In genomic region chr7:28817524-28817923, GRCm38 (mm10) we compare ENCODE assay signal across 13 mouse cellular contexts. TPM values are rescaled to one million over a fixed set of nuclear protein-coding genes. Genes with fewer than 3 reads are reported as not detected.
DNase-seq lines count a peak whose midpoint lies in the region; ATAC-seq lines count a peak whose summit lies in the region.
"Had no signal": no experiment of that assay in that cellular context is flagged by ENCODE, and none has a peak within 500 bp of the region (broad histone marks: within the 10 kb centered on the region; RNA-seq: fewer than 3 reads in every experiment).

No protein-coding gene starts in this region.

- no peaks in the 10 kb centered on the region for H3K27me3 ChIP-seq in heart, embryonic 14.5 days (ENCODE audit: control insufficient read depth, insufficient read depth, low read length)
- no peaks in the 10 kb centered on the region for H3K27me3 ChIP-seq in midbrain, embryonic 10.5 days (ENCODE audit: low read depth, poor library complexity, severe bottlenecking)
- H3K27me3 ChIP-seq in midbrain, embryonic 14.5 days (ENCODE audit: control insufficient read depth, insufficient read depth, low read length): no peaks in the 10 kb centered on the region
- H3K27me3 ChIP-seq in intestine, embryonic 15.5 days (replicated peaks): no peaks in the 10 kb centered on the region

- peaks cover 100% of the 10 kb centered on the region for H3K36me3 ChIP-seq in heart, embryonic 14.5 days (ENCODE audit: control insufficient read depth, insufficient read depth, low read length)
- H3K36me3 ChIP-seq in midbrain, embryonic 10.5 days: peaks cover 99% of the 10 kb centered on the region
- H3K36me3 ChIP-seq in midbrain, embryonic 14.5 days (ENCODE audit: control insufficient read depth, insufficient read depth, low read length): peaks cover 96% of the 10 kb centered on the region
- H3K36me3 ChIP-seq in intestine, embryonic 15.5 days: peaks cover 74% of the 10 kb centered on the region

- 49% methylated on average over 6 of the region's 6 CpGs for WGBS in heart, embryonic 14.5 days
- 77% methylated on average over 6 of the region's 6 CpGs for WGBS in midbrain, embryonic 10.5 days
- WGBS in midbrain, embryonic 14.5 days: 75% methylated on average over 6 of the region's 6 CpGs
- 63% methylated on average over 6 of the region's 6 CpGs for WGBS in intestine, embryonic 15.5 days

- no peak overlapping the region for H3K27ac ChIP-seq in heart, embryonic 14.5 days (replicated peaks in 1 of 2; ENCODE audit: control insufficient read depth in 1 of 2, insufficient read depth in 1 of 2, low read depth in 2 of 2, low read length in 2 of 2)
- H3K27ac ChIP-seq in midbrain, embryonic 10.5 days (replicated peaks): no peak overlapping the region
- no peak overlapping the region for H3K27ac ChIP-seq in midbrain, embryonic 14.5 days (replicated peaks; ENCODE audit: low read depth, low read length)
- H3K27ac ChIP-seq in intestine, embryonic 15.5 days: no peak overlapping the region

- no peak overlapping the region for H3K4me2 ChIP-seq in heart, embryonic 14.5 days (ENCODE audit: low read length)
- no peak overlapping the region for H3K4me2 ChIP-seq in midbrain, embryonic 14.5 days (ENCODE audit: low read length)
- H3K4me2 ChIP-seq in intestine, embryonic 15.5 days (replicated peaks): 0 out of 2 replicates have a peak overlapping the region, but pooled peaks have one; percentile 1
- H3K4me2 ChIP-seq: heart, embryonic 11.5 days had no signal

- H3K4me1 ChIP-seq in heart, embryonic 14.5 days (ENCODE audit: control insufficient read depth in 2 of 2, insufficient read depth in 2 of 2, low read length in 2 of 2): peaks cover 17 to 85% of the 10 kb centered on the region in 2 experiments
- peaks cover 92% of the 10 kb centered on the region for H3K4me1 ChIP-seq in midbrain, embryonic 10.5 days
- H3K4me1 ChIP-seq in midbrain, embryonic 14.5 days (ENCODE audit: control insufficient read depth, insufficient read depth, low read length): peaks cover 8% of the 10 kb centered on the region; the same call in 1 of the 2 replicates
- peaks cover 76% of the 10 kb centered on the region for H3K4me1 ChIP-seq in intestine, embryonic 15.5 days (replicated peaks)

- no peaks in the 10 kb centered on the region for H3K9me3 ChIP-seq in heart, embryonic 14.5 days (ENCODE audit: control insufficient read depth, low read length)
- no peaks in the 10 kb centered on the region for H3K9me3 ChIP-seq in midbrain, embryonic 10.5 days (replicated peaks)
- H3K9me3 ChIP-seq in midbrain, embryonic 14.5 days (ENCODE audit: control insufficient read depth, low read length): no peaks in the 10 kb centered on the region
- no peaks in the 10 kb centered on the region for H3K9me3 ChIP-seq in intestine, embryonic 15.5 days

- H3K4me3 ChIP-seq in heart, embryonic 14.5 days (ENCODE audit: control insufficient read depth in 1 of 2, insufficient read depth in 1 of 2, low read depth in 1 of 2, low read length in 2 of 2): no peak overlapping the region
- 0 out of 2 replicates have a peak overlapping the region, but pooled peaks have one; percentile 9 for H3K4me3 ChIP-seq in midbrain, embryonic 10.5 days
- H3K4me3 ChIP-seq in midbrain, embryonic 14.5 days (replicated peaks; ENCODE audit: low read depth, low read length): no peak overlapping the region
- no peak overlapping the region for H3K4me3 ChIP-seq in intestine, embryonic 15.5 days (replicated peaks)

- no peak for ATAC-seq in heart, embryonic 14.5 days (ENCODE audit: insufficient number of reproducible peaks, insufficient read depth, low FRiP score, low read depth)
- no peak for ATAC-seq in midbrain, embryonic 14.5 days (ENCODE audit: low FRiP score, low TSS enrichment)
- ATAC-seq in intestine, embryonic 15.5 days: no peak

- peak overlapping the region; percentile 9 for H3K9ac ChIP-seq in heart, embryonic 14.5 days (ENCODE audit: low read length)
- no peak overlapping the region; the same call in 1 of the 2 replicates for H3K9ac ChIP-seq in midbrain, embryonic 14.5 days (replicated peaks; ENCODE audit: low read length)
- H3K9ac ChIP-seq in intestine, embryonic 15.5 days: no peak overlapping the region

- no peak for DNase-seq in heart, adult 11 months
- DNase-seq in midbrain, embryonic 10.5 days (ENCODE audit: low spot score): no peak
- no peak for DNase-seq in midbrain, embryonic 14.5 days
- DNase-seq in R1 (ENCODE audit: low read depth, low spot score): peak; percentile 15
- no peak for DNase-seq in frontal cortex, postnatal 14 days (ENCODE audit: low spot score in 2 of 2)
- DNase-seq: gastrocnemius, postnatal 10 days; kidney, postnatal 36 days; layer of hippocampus, postnatal 36 days; lung, adult 18-20 months; thymus, postnatal 25 days had no signal

RNA-seq across cellular contexts. Expression of gene Ech1, which starts 7.5 kb away (rescaled TPM):
- 252 and 254 TPM in 2 replicates for polyA plus RNA-seq in heart, embryonic 14.5 days (2014; fragmentation: Nextera tagmentation; extraction: Ambion mirVana)
- 85.1 and 94.5 TPM in 2 replicates for polyA plus RNA-seq in midbrain, embryonic 10.5 days (2016; fragmentation: Nextera tagmentation; extraction: Ambion mirVana)
- polyA plus RNA-seq in midbrain, embryonic 14.5 days (2014; fragmentation: Nextera tagmentation; extraction: Ambion mirVana): 62.4 and 78.1 TPM in 2 replicates
- 234 and 260 TPM in 2 replicates for polyA plus RNA-seq in intestine, embryonic 15.5 days (2015; fragmentation: Nextera tagmentation; extraction: Ambion mirVana)

RNA-seq across cellular contexts. Expression of gene Hnrnpl, which starts 9.2 kb away (rescaled TPM):
- 151 and 155 TPM in 2 replicates for polyA plus RNA-seq in heart, embryonic 14.5 days (2014; fragmentation: Nextera tagmentation; extraction: Ambion mirVana)
- polyA plus RNA-seq in midbrain, embryonic 10.5 days (2016; fragmentation: Nextera tagmentation; extraction: Ambion mirVana): 279 and 293 TPM in 2 replicates
- 168 and 170 TPM in 2 replicates for polyA plus RNA-seq in midbrain, embryonic 14.5 days (2014; fragmentation: Nextera tagmentation; extraction: Ambion mirVana)
- 210 and 237 TPM in 2 replicates for polyA plus RNA-seq in intestine, embryonic 15.5 days (2015; fragmentation: Nextera tagmentation; extraction: Ambion mirVana)

RNA-seq across cellular contexts. Expression of gene Lgals4, which starts 16.1 kb away (rescaled TPM):
- polyA plus RNA-seq in heart, embryonic 14.5 days (2014; fragmentation: Nextera tagmentation; extraction: Ambion mirVana): 4.7 and 4.8 TPM in 2 replicates
- polyA plus RNA-seq in midbrain, embryonic 10.5 days (2016; fragmentation: Nextera tagmentation; extraction: Ambion mirVana): 3.1 and 3.7 TPM in 2 replicates
- 1.7 and 3.3 TPM in 2 replicates for polyA plus RNA-seq in midbrain, embryonic 14.5 days (2014; fragmentation: Nextera tagmentation; extraction: Ambion mirVana)
- polyA plus RNA-seq in intestine, embryonic 15.5 days (2015; fragmentation: Nextera tagmentation; extraction: Ambion mirVana): 1,462 and 1,582 TPM in 2 replicates

RNA-seq across cellular contexts. Expression of gene Rinl, which starts 28.8 kb away (rescaled TPM):
- polyA plus RNA-seq in heart, embryonic 14.5 days (2014; fragmentation: Nextera tagmentation; extraction: Ambion mirVana): 2.1 and 3.7 TPM in 2 replicates
- polyA plus RNA-seq in midbrain, embryonic 10.5 days (2016; fragmentation: Nextera tagmentation; extraction: Ambion mirVana): 3.5 and 4.0 TPM in 2 replicates
- polyA plus RNA-seq in midbrain, embryonic 14.5 days (2014; fragmentation: Nextera tagmentation; extraction: Ambion mirVana): 1.1 and 2.4 TPM in 2 replicates
- polyA plus RNA-seq in intestine, embryonic 15.5 days (2015; fragmentation: Nextera tagmentation; extraction: Ambion mirVana): 4.5 and 5.6 TPM in 2 replicates

RNA-seq across cellular contexts. Expression of gene Lgals7, which starts 46.1 kb away (rescaled TPM):
- 1.3 and 2.6 TPM in 2 replicates for polyA plus RNA-seq in heart, embryonic 14.5 days (2014; fragmentation: Nextera tagmentation; extraction: Ambion mirVana)
- polyA plus RNA-seq in midbrain, embryonic 10.5 days (2016; fragmentation: Nextera tagmentation; extraction: Ambion mirVana): 0.62 and 0.85 TPM in 2 replicates
- polyA plus RNA-seq in midbrain, embryonic 14.5 days (2014; fragmentation: Nextera tagmentation; extraction: Ambion mirVana): 7.9 and 22.6 TPM in 2 replicates
- 0.98 and 1.4 TPM in 2 replicates for polyA plus RNA-seq in intestine, embryonic 15.5 days (2015; fragmentation: Nextera tagmentation; extraction: Ambion mirVana)

Comparison
In these comparisons a context has a peak if more than half of its experiments do, and no peak if none do; other contexts are left out.
1. RNA of gene Lgals4, which starts 16.1 kb away (polyA plus RNA-seq): 1,462 to 1,582 TPM in intestine, embryonic 15.5 days; 4.7 to 4.8 TPM in heart, embryonic 14.5 days, 1.7 to 3.3 TPM in midbrain, embryonic 14.5 days and 3.1 to 3.7 TPM in midbrain, embryonic 10.5 days; every median in the first group is over 100 times any median in the second.